Mouse (Mus musculus) cerebellum, postnatal 4 days (tissue): ENCODE data around the gene Itprid2.
"Not testable (repeated sequence)": the region's sequence is repeated elsewhere in the genome, so short reads cannot be mapped to it uniquely, and the experiment has no call there.

Experiments
- DNase-seq, 2 experiments: peaks; one replicate each; pipeline ENCODE4 v3.0.0; 2022; ENCODE audit warnings: low spot score in 2 of 2, mixed read lengths in 1 of 2

The Itprid2 gene

GRCm38 (mm10) chr2:79634528-79635400 lies at the start of gene Itprid2:
TSS of gene Itprid2 (plus strand) at chr2:79635352.
- DNase-seq: peak; percentile 90 to 97

- DNase-seq: no peak
Measured at GRCm38 (mm10) chr2:79596177-79596576, 39.0 kb upstream of the Itprid2 start.

- no peak for DNase-seq
Measured at GRCm38 (mm10) chr2:79597090-79597489, 38.1 kb upstream of the Itprid2 start.

- not testable (repeated sequence) for DNase-seq
Measured at GRCm38 (mm10) chr2:79601109-79601508, 34.0 kb upstream of the Itprid2 start.

GRCm38 (mm10) chr2:79601691-79602116 lies 33.4 kb upstream of the Itprid2 start:
- peak in 1 of 2 experiments; percentile 2 for DNase-seq

GRCm38 (mm10) chr2:79602306-79602705 lies 32.8 kb upstream of the Itprid2 start:
- no peak for DNase-seq

- DNase-seq: no peak
Measured at GRCm38 (mm10) chr2:79603363-79603762, 31.8 kb upstream of the Itprid2 start.

GRCm38 (mm10) chr2:79606033-79606432 lies 29.1 kb upstream of the Itprid2 start:
- DNase-seq: no peak

- DNase-seq: no peak
Measured at GRCm38 (mm10) chr2:79607181-79607580, 28.0 kb upstream of the Itprid2 start.

- no peak for DNase-seq
Measured at GRCm38 (mm10) chr2:79608301-79609074, 26.7 kb upstream of the Itprid2 start.

GRCm38 (mm10) chr2:79610894-79611293 lies 24.3 kb upstream of the Itprid2 start:
- DNase-seq: no peak

GRCm38 (mm10) chr2:79618145-79618544 lies 17.0 kb upstream of the Itprid2 start:
- no peak for DNase-seq

- no peak for DNase-seq
Measured at GRCm38 (mm10) chr2:79618614-79619568, 16.3 kb upstream of the Itprid2 start.

- DNase-seq: no peak
Measured at GRCm38 (mm10) chr2:79623256-79623655, 11.9 kb upstream of the Itprid2 start.

GRCm38 (mm10) chr2:79627624-79628023 lies 7.5 kb upstream of the Itprid2 start:
- no peak for DNase-seq

GRCm38 (mm10) chr2:79630231-79630630 lies 4.9 kb upstream of the Itprid2 start:
- no peak for DNase-seq

GRCm38 (mm10) chr2:79635426-79636291 lies 507 bp downstream of the Itprid2 start:
- DNase-seq: peak; percentile 23 to 65

- DNase-seq: no peak
Measured at GRCm38 (mm10) chr2:79638924-79639323, 3.8 kb downstream of the Itprid2 start.

- DNase-seq: peak in 1 of 2 experiments; percentile 57
Measured at GRCm38 (mm10) chr2:79646237-79646688, 11.1 kb downstream of the Itprid2 start.

- no peak for DNase-seq
Measured at GRCm38 (mm10) chr2:79647094-79647493, 11.9 kb downstream of the Itprid2 start.
